Mouse (Mus musculus) heart, adult 9 months (tissue): Measurements from ENCODE around the gene Olfr969.
"Not testable (repeated sequence)": the region's sequence is repeated elsewhere in the genome, so short reads cannot be mapped to it uniquely, and the experiment has no call there.

Experiments used
- DNase-seq, 2 experiments: peaks; one replicate each; pipeline ENCODE4 v3.0.0; 2022; ENCODE audit warnings: low spot score in 2 of 2

Gene Olfr969

DNA sequence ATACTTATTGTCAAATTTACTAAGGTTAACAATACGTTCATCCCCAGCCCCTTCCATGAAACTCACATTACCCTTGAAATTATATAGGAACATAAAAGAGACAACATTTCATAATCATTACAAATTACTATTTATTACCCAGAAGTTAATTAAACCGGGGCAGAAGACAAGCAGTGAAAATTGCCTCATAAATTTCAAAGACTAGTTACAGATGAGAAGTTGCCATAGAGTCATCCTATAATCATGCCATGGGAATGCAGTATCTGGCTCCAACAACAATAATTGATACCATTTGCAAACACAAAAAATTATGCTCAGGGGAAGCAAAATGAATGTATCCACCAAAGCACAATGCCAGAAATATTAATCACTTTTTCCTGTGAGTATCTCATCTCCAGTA lies at the start of gene Olfr969:
Olfr969 (plus strand) TSS at position 388 of the 400 bp plus-strand sequence.
- DNase-seq = no peak

GRCm38 (mm10) chr9:39745949-39746348 lies 44.8 kb upstream of the Olfr969 start, which contains the start of gene Olfr967:
Gene Olfr967, plus strand, starts transcription at chr9:39746249.
- DNase-seq = no peak

- DNase-seq = no peak
Measured at GRCm38 (mm10) chr9:39746428-39746827, 44.3 kb upstream of the Olfr969 start.

- DNase-seq = no peak
Measured at GRCm38 (mm10) chr9:39783153-39783552, 7.6 kb upstream of the Olfr969 start, which contains the start of gene Olfr968. Gene Olfr968, minus strand, starts transcription at chr9:39783253.

DNA sequence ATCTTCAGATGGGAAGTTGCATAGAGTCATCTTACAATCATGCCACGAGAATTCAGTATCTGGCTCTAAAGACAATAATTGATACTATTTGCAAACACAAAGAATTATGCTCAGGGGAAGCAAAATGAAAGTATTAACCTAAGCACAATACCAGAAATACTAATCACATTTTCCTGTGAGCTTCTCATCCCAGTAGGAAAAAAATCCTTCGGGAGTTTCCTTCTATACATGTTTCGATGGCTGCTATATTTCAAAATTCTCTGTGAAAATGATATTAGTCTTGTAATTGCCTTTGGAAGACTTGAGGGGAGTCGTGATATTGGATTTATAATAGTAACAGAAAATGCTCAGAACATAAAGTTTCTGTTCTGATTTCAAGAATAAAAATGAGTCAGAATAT lies 17.8 kb downstream of the Olfr969 start, which contains the start of gene Olfr970:
Olfr970 (plus strand) TSS at position 301 of the 400 bp plus-strand sequence.
- DNase-seq = no peak

DNA sequence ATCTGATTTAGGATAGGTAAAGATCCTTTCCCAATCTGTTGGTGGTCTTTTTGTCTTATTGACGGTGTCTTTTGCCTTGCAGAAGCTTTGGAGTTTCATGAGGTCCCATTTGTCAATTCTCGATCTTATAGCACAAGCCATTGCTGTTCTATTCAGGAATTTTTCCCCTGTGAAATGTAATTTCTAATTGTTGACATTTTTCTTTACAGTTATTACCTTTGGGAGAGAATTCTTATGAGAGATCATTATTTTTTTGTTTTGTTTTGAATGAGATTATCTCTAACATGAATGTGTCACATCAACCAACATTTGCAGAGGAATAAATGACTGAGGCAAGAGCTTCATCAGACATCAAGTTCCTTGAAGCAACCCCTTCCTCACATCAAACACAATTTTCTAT lies 45.8 kb downstream of the Olfr969 start, which contains the start of gene Olfr971:
Olfr971 (plus strand) TSS at position 301 of the 400 bp plus-strand sequence.
- DNase-seq = not testable (repeated sequence)
